Mouse (Mus musculus) spleen, adult 2 months (tissue): ENCODE measurements at regions not wholly inside any gene's neighbourhood (a gene's known extent, or its start where the extent isn't known, plus 50 kb on each side); places are given as distances from the start of the nearest gene placed in this dataset.

Source experiments
- DNase-seq, 2 experiments: peaks; one replicate each; pipeline versions ENCODE4 v3.0.0 to v3.0.0-alpha.2; 2012 to 2021; ENCODE audit warnings: low spot score in 2 of 2, low read depth in 1 of 2
- H3K27ac ChIP-seq: fragments of 200-500 bp; 2 replicates; pipeline ENCODE4 v1.5.1; 2012; ENCODE audit warnings: low read length, inconsistent platforms; ENCODE audit not compliant: insufficient read depth
- H3K27me3 ChIP-seq: fragments of 200-500 bp; 2 replicates; pipeline ENCODE4 v1.6.1; 2012; ENCODE audit warnings: mild to moderate bottlenecking, moderate library complexity, low read length, inconsistent platforms; ENCODE audit not compliant: control insufficient read depth, insufficient read depth
- H3K36me3 ChIP-seq: fragments of 200-500 bp; 2 replicates; pipeline ENCODE4 v1.6.1; 2012; ENCODE audit warnings: mild to moderate bottlenecking, low read length, inconsistent platforms; ENCODE audit not compliant: control insufficient read depth, insufficient read depth
- H3K4me1 ChIP-seq: fragments of 200-500 bp; 2 replicates; pipeline ENCODE4 v1.6.1; 2011; ENCODE audit warnings: inconsistent platforms; ENCODE audit not compliant: control insufficient read depth, insufficient read depth, insufficient read length
- H3K4me3 ChIP-seq: fragments of 200-500 bp; 2 replicates; pipeline ENCODE4 v1.5.1; 2011; ENCODE audit warnings: mild to moderate bottlenecking, inconsistent platforms; ENCODE audit not compliant: insufficient read depth, insufficient read length; ENCODE audit errors: extremely low read depth
- CTCF ChIP-seq: fragments of 200-500 bp; IDR thresholded peaks from 2 replicates; pipeline ENCODE4 v1.5.1; 2011; ENCODE audit warnings: mild to moderate bottlenecking, inconsistent platforms; ENCODE audit not compliant: insufficient read depth, insufficient read length, insufficient replicate concordance; ENCODE audit errors: extremely low read depth
- POLR2A ChIP-seq: fragments of 200-500 bp; IDR thresholded peaks from 2 replicates; pipeline ENCODE4 v1.6.1; 2011; ENCODE audit warnings: low read depth, low read length, inconsistent platforms
- WGBS: fragments of 180-500 bp; shearing (Covaris S2); methylation state at CpG from one replicate; pipeline ENCODE4 v1.1.7; 2018; 5-methylcytosine and 5-hydroxymethylcytosine counted together

GRCm38 (mm10) chr7:135804730-135805129 is 88.6 kb upstream of the Mki67 start:
- Histone ChIP-seq H3K36me3 (no peaks in the 10 kb centered on the region), H3K27me3 (no peaks in the 10 kb centered on the region), H3K27ac (no peak overlapping the region), H3K4me3 (no peak overlapping the region), H3K4me1 (no peaks in the 10 kb centered on the region)
- WGBS: 9% methylated on average over 7 of the region's 7 CpGs
- no peak for TF ChIP-seq CTCF
- no peak for TF ChIP-seq POLR2A
- DNase-seq: no peak

GRCm38 (mm10) chr7:135806139-135806538 is 90.0 kb upstream of the Mki67 start:
- H3K27me3 ChIP-seq: no peaks in the 10 kb centered on the region
- DNase-seq: no peak
- no peaks in the 10 kb centered on the region for H3K4me1 ChIP-seq
- no peak overlapping the region for H3K27ac ChIP-seq
- TF ChIP-seq POLR2A: no peak
- no peak for TF ChIP-seq CTCF
- no peaks in the 10 kb centered on the region for H3K36me3 ChIP-seq
- WGBS: 87% methylated on average over 8 of the region's 8 CpGs
- H3K4me3 ChIP-seq: no peak overlapping the region

- WGBS: 89% methylated on average over 7 of the region's 7 CpGs
- no peak for DNase-seq
Observed at GRCm38 (mm10) chr7:135806673-135807072, 90.5 kb upstream of the Mki67 start.

GRCm38 (mm10) chr7:135809167-135809566 is 93.0 kb upstream of the Mki67 start:
- TF ChIP-seq CTCF (no peak), POLR2A (no peak)
- WGBS: 16% methylated on average over 10 of the region's 10 CpGs
- Histone ChIP-seq H3K27me3 (no peaks in the 10 kb centered on the region), H3K4me1 (no peaks in the 10 kb centered on the region), H3K36me3 (no peaks in the 10 kb centered on the region), H3K27ac (no peak overlapping the region), H3K4me3 (no peak overlapping the region)
- no peak for DNase-seq

More at GRCm38 (mm10) chr7:135806673-135807072, 90.5 kb upstream of the Mki67 start:
- no peaks in the 10 kb centered on the region for H3K36me3 ChIP-seq
- no peak overlapping the region for H3K27ac ChIP-seq
- H3K4me1 ChIP-seq: no peaks in the 10 kb centered on the region
- no peaks in the 10 kb centered on the region for H3K27me3 ChIP-seq
- TF ChIP-seq CTCF (no peak), POLR2A (no peak)
- no peak overlapping the region for H3K4me3 ChIP-seq

GRCm38 (mm10) chr7:135809751-135810379 is 93.7 kb upstream of the Mki67 start:
- H3K4me3 ChIP-seq: no peak overlapping the region
- 5% methylated on average over 12 of the region's 12 CpGs for WGBS
- H3K27ac ChIP-seq: no peak overlapping the region

GRCm38 (mm10) chr7:135810971-135811370 is 94.8 kb upstream of the Mki67 start:
- Histone ChIP-seq H3K36me3 (no peaks in the 10 kb centered on the region), H3K27ac (no peak overlapping the region), H3K4me3 (no peak overlapping the region), H3K27me3 (no peaks in the 10 kb centered on the region), H3K4me1 (no peaks in the 10 kb centered on the region)
- TF ChIP-seq POLR2A (no peak), CTCF (no peak)
- WGBS: 94% methylated on average over 9 of the region's 9 CpGs
- no peak for DNase-seq

More at GRCm38 (mm10) chr7:135809751-135810379, 93.7 kb upstream of the Mki67 start:
- no peak for DNase-seq
- Histone ChIP-seq H3K36me3 (no peaks in the 10 kb centered on the region), H3K27me3 (no peaks in the 10 kb centered on the region), H3K4me1 (no peaks in the 10 kb centered on the region)
- TF ChIP-seq CTCF (no peak), POLR2A (no peak)

GRCm38 (mm10) chr7:135813616-135814015 is 97.5 kb upstream of the Mki67 start:
- no peak for TF ChIP-seq POLR2A
- TF ChIP-seq CTCF: no peak
- H3K4me1 ChIP-seq: no peaks in the 10 kb centered on the region
- H3K27me3 ChIP-seq: no peaks in the 10 kb centered on the region
- DNase-seq: no peak
- no peak overlapping the region for H3K4me3 ChIP-seq
- no peak overlapping the region for H3K27ac ChIP-seq
- H3K36me3 ChIP-seq: no peaks in the 10 kb centered on the region
- 89% methylated on average over 3 of the region's 3 CpGs for WGBS
